Mouse (Mus musculus): Measurements from ENCODE around the gene Mtm1. TPM values are rescaled to one million over a fixed set of nuclear protein-coding genes. Genes with fewer than 3 reads are reported as not detected.

The Mtm1 gene
- total and polyA plus RNA-seq, 2 experiments from 2014 or later = 3.6 to 4.0 TPM

DNA sequence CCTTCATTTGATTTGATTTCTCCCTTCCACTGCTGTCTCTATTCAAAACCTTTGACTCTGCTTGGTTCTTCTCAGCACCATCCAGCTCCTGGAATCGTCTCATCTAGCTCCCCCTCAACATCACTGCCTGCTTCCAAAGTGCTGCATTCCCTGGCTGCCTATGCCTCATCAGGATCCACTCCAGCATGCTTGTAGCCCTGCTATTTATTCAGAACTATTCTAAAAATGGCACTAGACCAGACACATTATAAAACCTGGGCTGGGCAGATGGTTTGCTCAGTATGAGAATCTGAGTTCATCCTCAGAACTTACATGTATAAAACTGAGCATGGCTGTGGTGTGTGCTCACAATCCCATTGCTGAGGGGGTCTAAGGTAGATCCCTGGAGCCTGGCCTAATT lies 58.4 kb downstream of the Mtm1 start:
- no peaks in the 10 kb centered on the region for H3K36me3 ChIP-seq (ENCODE audit: insufficient read depth, low read length)

DNA sequence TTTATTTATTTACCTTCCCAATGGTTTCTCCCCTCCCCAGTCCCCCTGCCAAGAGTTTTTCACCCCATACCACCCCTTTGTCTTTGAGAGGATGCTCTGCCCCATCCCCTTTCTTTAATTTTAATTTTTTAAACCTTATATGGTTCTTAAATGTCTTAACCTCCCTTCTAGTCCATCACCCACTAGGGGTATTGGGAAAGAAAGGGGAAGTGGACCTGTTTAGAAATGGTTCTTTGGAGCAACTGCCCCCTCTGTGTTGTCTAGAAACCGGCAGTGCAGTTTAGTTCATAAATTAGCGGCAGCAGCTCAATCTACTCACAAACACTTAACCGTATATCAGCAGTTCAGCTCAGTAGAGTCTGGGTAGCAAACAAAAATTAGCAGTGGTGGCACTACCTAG lies 63.6 kb downstream of the Mtm1 start:
- no peak overlapping the region for H3K9ac ChIP-seq (replicated peaks; ENCODE audit: low read length)
- no peak for DNase-seq (ENCODE audit: low spot score)
- WGBS = 93% methylated on average over 3 of the region's 3 CpGs
- no peaks in the 10 kb centered on the region for H3K36me3 ChIP-seq (ENCODE audit: insufficient read depth, low read length)
- H3K27me3 ChIP-seq (ENCODE audit: insufficient read depth, low read length) = no peaks in the 10 kb centered on the region
- TF ChIP-seq CTCF (IDR thresholded peaks at IDR 0.05; ENCODE audit: low read depth) = no peak
- H3K27ac ChIP-seq = no peak overlapping the region
- ATAC-seq = no peak
- H3K4me2 ChIP-seq (ENCODE audit: low read depth, low read length) = no peak overlapping the region
- no peak overlapping the region for H3K4me3 ChIP-seq (ENCODE audit: low read length)
- no peaks in the 10 kb centered on the region for H3K4me1 ChIP-seq (ENCODE audit: insufficient read depth, low read length)
- no peaks in the 10 kb centered on the region for H3K9me3 ChIP-seq (ENCODE audit: low read length)

More for the DNA sequence above, 58.4 kb downstream of the Mtm1 start:
- H3K27me3 ChIP-seq (ENCODE audit: insufficient read depth, low read length) = no peaks in the 10 kb centered on the region
- DNase-seq (ENCODE audit: low spot score) = no peak
- no peak overlapping the region for H3K4me3 ChIP-seq (ENCODE audit: low read length)
- WGBS = 67% methylated on average over 1 of the region's 1 CpGs
- no peak overlapping the region for H3K4me2 ChIP-seq (ENCODE audit: low read depth, low read length)
- no peak for ATAC-seq
- H3K4me1 ChIP-seq (ENCODE audit: insufficient read depth, low read length) = no peaks in the 10 kb centered on the region
- H3K9ac ChIP-seq (replicated peaks; ENCODE audit: low read length) = no peak overlapping the region
- H3K9me3 ChIP-seq (ENCODE audit: low read length) = no peaks in the 10 kb centered on the region
- H3K27ac ChIP-seq = no peak overlapping the region
- no peak for TF ChIP-seq CTCF (IDR thresholded peaks at IDR 0.05; ENCODE audit: low read depth)

DNA sequence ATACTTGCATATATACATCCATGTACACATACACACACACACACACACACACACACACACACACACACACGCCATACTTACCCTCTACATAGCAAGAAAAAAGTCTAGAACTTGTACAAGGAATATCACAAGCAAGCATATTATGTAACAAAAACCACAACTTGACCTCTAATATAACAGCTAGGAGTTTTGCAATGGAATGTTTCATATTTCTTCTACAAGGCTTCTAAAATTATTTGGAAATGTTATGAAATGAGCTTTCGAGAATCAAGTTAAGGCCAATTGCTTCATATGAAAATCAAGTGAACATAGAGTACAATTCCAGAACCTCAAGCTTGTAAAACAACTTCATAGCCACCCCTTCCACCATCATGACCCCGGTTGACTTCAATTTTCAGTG lies 74.9 kb downstream of the Mtm1 start:
- no peaks in the 10 kb centered on the region for H3K4me1 ChIP-seq (ENCODE audit: insufficient read depth, low read length)
- no peak for DNase-seq (ENCODE audit: low spot score)
- no peak overlapping the region for H3K9ac ChIP-seq (replicated peaks; ENCODE audit: low read length)
- no peaks in the 10 kb centered on the region for H3K9me3 ChIP-seq (ENCODE audit: low read length)
- H3K27ac ChIP-seq = no peak overlapping the region
- H3K36me3 ChIP-seq (ENCODE audit: insufficient read depth, low read length) = no peaks in the 10 kb centered on the region
- WGBS = 84% methylated on average over 3 of the region's 3 CpGs
- H3K4me2 ChIP-seq (ENCODE audit: low read depth, low read length) = no peak overlapping the region
- TF ChIP-seq CTCF (IDR thresholded peaks at IDR 0.05; ENCODE audit: low read depth) = no peak
- no peaks in the 10 kb centered on the region for H3K27me3 ChIP-seq (ENCODE audit: insufficient read depth, low read length)
- H3K4me3 ChIP-seq (ENCODE audit: low read length) = no peak overlapping the region
- ATAC-seq = no peak

DNA sequence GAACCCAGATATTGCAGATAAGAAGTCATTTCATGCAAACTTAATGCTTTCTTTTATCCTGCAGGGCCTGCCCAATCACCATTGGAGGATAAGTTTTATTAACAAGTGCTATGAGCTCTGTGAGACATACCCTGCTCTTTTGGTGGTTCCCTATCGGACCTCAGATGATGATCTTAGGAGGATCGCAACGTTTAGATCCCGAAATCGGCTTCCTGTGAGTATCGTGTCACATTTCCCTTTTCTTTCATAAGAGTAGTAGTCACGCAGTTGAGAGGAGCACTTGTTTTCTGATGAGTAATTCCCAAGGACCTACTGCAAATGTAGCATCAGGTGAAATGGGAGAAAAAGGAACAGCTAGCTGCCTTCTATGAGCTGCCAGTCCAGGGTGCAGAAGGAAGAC lies 76.5 kb downstream of the Mtm1 start:
- DNase-seq (ENCODE audit: low spot score) (no peak), ATAC-seq (no peak)
- Histone ChIP-seq H3K9me3 (ENCODE audit: low read length) (no peaks in the 10 kb centered on the region), H3K4me2 (ENCODE audit: low read depth, low read length) (no peak overlapping the region), H3K4me1 (ENCODE audit: insufficient read depth, low read length) (no peaks in the 10 kb centered on the region), H3K27ac (no peak overlapping the region), H3K9ac (replicated peaks; ENCODE audit: low read length) (no peak overlapping the region), H3K36me3 (ENCODE audit: insufficient read depth, low read length) (no peaks in the 10 kb centered on the region), H3K27me3 (ENCODE audit: insufficient read depth, low read length) (no peaks in the 10 kb centered on the region), H3K4me3 (ENCODE audit: low read length) (no peak overlapping the region)
- no peak for TF ChIP-seq CTCF (IDR thresholded peaks at IDR 0.05; ENCODE audit: low read depth)
- 90% methylated on average over 7 of the region's 7 CpGs for WGBS

DNA sequence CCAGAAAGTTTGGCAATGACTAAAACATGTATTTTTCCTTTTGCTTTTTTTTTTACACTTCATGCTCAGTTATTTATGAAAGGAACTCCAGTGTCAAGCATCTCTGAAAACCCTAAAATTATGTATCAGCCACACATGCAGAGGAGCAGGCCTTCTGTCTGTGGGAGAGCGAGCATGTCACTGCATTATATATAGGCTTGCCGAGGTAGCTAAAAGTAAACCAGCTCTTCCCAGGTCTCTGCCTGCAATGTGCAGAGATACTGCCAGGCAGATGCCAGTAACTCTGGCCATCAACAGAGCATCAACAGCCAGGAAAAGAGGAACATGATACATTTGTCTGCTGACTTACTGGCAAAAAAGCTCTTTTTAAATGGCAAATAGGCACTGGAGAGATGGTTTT lies 83.6 kb downstream of the Mtm1 start:
- Histone ChIP-seq H3K9me3 (ENCODE audit: low read length) (no peaks in the 10 kb centered on the region), H3K9ac (replicated peaks; ENCODE audit: low read length) (no peak overlapping the region), H3K4me2 (ENCODE audit: low read depth, low read length) (no peak overlapping the region), H3K4me3 (ENCODE audit: low read length) (no peak overlapping the region), H3K27ac (no peak overlapping the region), H3K36me3 (ENCODE audit: insufficient read depth, low read length) (no peaks in the 10 kb centered on the region), H3K4me1 (ENCODE audit: insufficient read depth, low read length) (no peaks in the 10 kb centered on the region), H3K27me3 (ENCODE audit: insufficient read depth, low read length) (no peaks in the 10 kb centered on the region)
- DNase-seq (ENCODE audit: low spot score) (no peak), ATAC-seq (no peak)
- WGBS = 71% methylated on average over 2 of the region's 2 CpGs
- no peak for TF ChIP-seq CTCF (IDR thresholded peaks at IDR 0.05; ENCODE audit: low read depth)

DNA sequence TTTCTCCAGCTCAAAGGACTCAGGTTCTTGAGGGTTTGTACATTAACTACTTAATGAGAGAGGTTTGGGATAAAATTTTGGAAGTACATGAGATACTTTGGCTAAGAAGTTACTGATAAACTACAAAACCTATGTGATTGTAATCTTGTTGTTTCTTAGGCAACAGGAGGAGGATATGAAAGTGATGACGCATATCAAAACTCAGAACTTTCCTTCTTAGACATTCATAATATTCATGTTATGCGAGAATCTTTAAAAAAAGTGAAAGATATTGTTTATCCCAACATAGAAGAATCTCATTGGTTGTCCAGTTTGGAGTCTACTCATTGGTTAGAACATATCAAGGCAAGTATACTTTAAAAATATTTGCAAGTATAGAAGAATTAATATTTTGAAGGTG lies 85.4 kb downstream of the Mtm1 start:
- H3K27me3 ChIP-seq (ENCODE audit: insufficient read depth, low read length) = no peaks in the 10 kb centered on the region
- 86% methylated on average over 2 of the region's 2 CpGs for WGBS

DNA sequence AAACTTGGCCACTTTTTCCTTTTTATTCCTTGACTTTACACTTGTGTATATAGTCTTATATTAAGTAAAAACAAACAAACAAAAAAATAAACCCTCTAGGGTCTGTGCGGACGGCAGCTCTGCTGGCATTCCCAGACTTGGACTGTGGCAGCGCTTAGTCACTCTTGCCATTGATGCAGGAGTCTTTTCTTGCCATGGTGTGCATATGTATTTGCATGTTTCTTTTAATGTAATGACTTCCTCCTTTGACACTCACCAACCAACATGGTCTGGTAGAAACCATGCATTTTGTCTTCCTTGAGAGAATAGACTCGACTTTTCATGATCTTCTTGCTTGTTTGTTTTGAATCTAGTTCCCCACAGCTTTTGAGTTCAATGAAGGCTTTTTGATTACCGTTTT lies 91.6 kb downstream of the Mtm1 start:
- H3K27me3 ChIP-seq (ENCODE audit: insufficient read depth, low read length) = no peaks in the 10 kb centered on the region
- 90% methylated on average over 5 of the region's 5 CpGs for WGBS
- H3K27ac ChIP-seq = no peak overlapping the region

More for the DNA sequence above, 85.4 kb downstream of the Mtm1 start:
- ATAC-seq (no peak), DNase-seq (ENCODE audit: low spot score) (no peak)
- Histone ChIP-seq H3K4me1 (ENCODE audit: insufficient read depth, low read length) (no peaks in the 10 kb centered on the region), H3K36me3 (ENCODE audit: insufficient read depth, low read length) (no peaks in the 10 kb centered on the region), H3K9me3 (ENCODE audit: low read length) (no peaks in the 10 kb centered on the region), H3K27ac (no peak overlapping the region), H3K4me3 (ENCODE audit: low read length) (no peak overlapping the region), H3K9ac (replicated peaks; ENCODE audit: low read length) (no peak overlapping the region), H3K4me2 (ENCODE audit: low read depth, low read length) (no peak overlapping the region)
- no peak for TF ChIP-seq CTCF (IDR thresholded peaks at IDR 0.05; ENCODE audit: low read depth)

More for the DNA sequence above, 91.6 kb downstream of the Mtm1 start:
- Histone ChIP-seq H3K9me3 (ENCODE audit: low read length) (no peaks in the 10 kb centered on the region), H3K9ac (replicated peaks; ENCODE audit: low read length) (no peak overlapping the region), H3K4me3 (ENCODE audit: low read length) (no peak overlapping the region), H3K4me1 (ENCODE audit: insufficient read depth, low read length) (no peaks in the 10 kb centered on the region), H3K36me3 (ENCODE audit: insufficient read depth, low read length) (no peaks in the 10 kb centered on the region), H3K4me2 (ENCODE audit: low read depth, low read length) (no peak overlapping the region)
- DNase-seq (ENCODE audit: low spot score) = no peak
- no peak for ATAC-seq
- no peak for TF ChIP-seq CTCF (IDR thresholded peaks at IDR 0.05; ENCODE audit: low read depth)
